Mouse (Mus musculus): Measurements from ENCODE around the gene Prkag1.

- TF ChIP-seq CTCF (IDR thresholded peaks at IDR 0.05; ENCODE audit: control insufficient read depth, insufficient read depth, insufficient read length) (no peak), MAX (IDR thresholded peaks at IDR 0.05) (no peak), USF1 (IDR thresholded peaks at IDR 0.05; ENCODE audit: low read depth) (no peak), MYOD1 (IDR thresholded peaks at IDR 0.05; ENCODE audit: control insufficient read depth, insufficient read length, low read depth) (no peak), CEBPB (IDR thresholded peaks at IDR 0.05; ENCODE audit: low read depth) (no peak)
Measured at GRCm38 (mm10) chr15:98860921-98861320, 29.6 kb upstream of the Prkag1 start.

All from C2C12 (cell line).